Mouse (Mus musculus) testis, postnatal 14 days (tissue): Measurements from ENCODE around the gene Vps26c.
"Not testable (repeated sequence)": the region's sequence is repeated elsewhere in the genome, so short reads cannot be mapped to it uniquely, and the experiment has no call there.

Experiments
- DNase-seq: peaks from one replicate; pipeline ENCODE4 v3.0.0; 2021; ENCODE audit warnings: low spot score

The Vps26c gene

GRCm38 (mm10) chr16:94489326-94489725 lies 37.3 kb downstream of the Vps26c start:
- DNase-seq: no peak

GRCm38 (mm10) chr16:94487341-94487740 lies 39.3 kb downstream of the Vps26c start:
- DNase-seq: no peak

- DNase-seq: no peak
Measured at GRCm38 (mm10) chr16:94484752-94485535, 41.7 kb downstream of the Vps26c start.

- DNase-seq: no peak
Measured at GRCm38 (mm10) chr16:94473086-94473822, 53.4 kb downstream of the Vps26c start.

GRCm38 (mm10) chr16:94472515-94472951 lies 54.1 kb downstream of the Vps26c start:
- DNase-seq: peak; percentile 49

- DNase-seq: no peak
Measured at GRCm38 (mm10) chr16:94468391-94468790, 58.2 kb downstream of the Vps26c start.

- no peak for DNase-seq
Measured at GRCm38 (mm10) chr16:94467337-94468055, 59.1 kb downstream of the Vps26c start.

GRCm38 (mm10) chr16:94466317-94466716 lies 60.3 kb downstream of the Vps26c start:
- DNase-seq: not testable (repeated sequence)

- no peak for DNase-seq
Measured at GRCm38 (mm10) chr16:94465900-94466299, 60.7 kb downstream of the Vps26c start.

GRCm38 (mm10) chr16:94464067-94464466 lies 62.6 kb downstream of the Vps26c start:
- DNase-seq: no peak

GRCm38 (mm10) chr16:94454146-94454545 lies 72.5 kb downstream of the Vps26c start:
- no peak for DNase-seq

GRCm38 (mm10) chr16:94452768-94453167 lies 73.9 kb downstream of the Vps26c start:
- DNase-seq: no peak

- DNase-seq: no peak
Measured at GRCm38 (mm10) chr16:94451545-94452488, 74.8 kb downstream of the Vps26c start.

GRCm38 (mm10) chr16:94449632-94450031 lies 77.0 kb downstream of the Vps26c start:
- no peak for DNase-seq

GRCm38 (mm10) chr16:94449151-94449550 lies 77.5 kb downstream of the Vps26c start:
- no peak for DNase-seq
